Mouse (Mus musculus): ENCODE measurements at regions not wholly inside any gene's neighbourhood (a gene's known extent, or its start where the extent isn't known, plus 50 kb on each side); places are given as distances from the start of the nearest gene placed in this dataset.

GRCm38 (mm10) chr2:116772569-116772968, 105.9 kb upstream of the Tmco5 start:
- Histone ChIP-seq H3K27me3 (ENCODE audit: control insufficient read depth, insufficient read depth, low read length) (no peaks in the 10 kb centered on the region), H3K27ac (ENCODE audit: low read depth, low read length) (no peak overlapping the region), H3K9me3 (ENCODE audit: control insufficient read depth, low read length) (no peaks in the 10 kb centered on the region), H3K4me2 (ENCODE audit: low read depth, low read length) (no peak overlapping the region), H3K9ac (replicated peaks; ENCODE audit: low read depth, low read length) (no peak overlapping the region), H3K36me3 (ENCODE audit: control insufficient read depth, insufficient read depth, low read length) (no peaks in the 10 kb centered on the region), H3K4me3 (ENCODE audit: low read depth, low read length) (no peak overlapping the region), H3K4me1 (ENCODE audit: control insufficient read depth, insufficient read depth, low read length) (no peaks in the 10 kb centered on the region)
- ATAC-seq (ENCODE audit: low read depth), result no peak
- WGBS, result 85% methylated on average over 6 of the region's 6 CpGs

DNA sequence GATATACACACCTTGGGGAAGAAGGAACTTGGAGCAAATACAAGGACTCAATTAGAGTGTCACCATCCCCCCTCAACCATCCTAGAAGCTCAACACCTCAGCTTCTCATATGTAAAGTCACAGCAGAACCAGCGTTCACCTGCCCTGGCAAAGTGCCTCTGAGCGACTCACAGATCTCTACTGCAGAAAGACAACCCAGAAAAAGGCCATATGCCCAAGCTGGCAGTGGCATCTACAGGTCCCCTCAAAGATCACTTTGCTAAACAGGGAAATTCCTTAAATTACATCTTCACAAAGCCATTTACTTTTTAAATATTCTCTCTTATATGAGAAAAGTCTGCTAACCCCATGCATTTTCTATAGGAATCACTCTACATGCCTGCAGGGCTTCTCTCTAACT, 78.3 kb upstream of the Tmco5 start:
- Histone ChIP-seq H3K4me1 (ENCODE audit: control insufficient read depth, insufficient read depth, low read length) (no peaks in the 10 kb centered on the region), H3K9me3 (ENCODE audit: control insufficient read depth, low read length) (no peaks in the 10 kb centered on the region), H3K27ac (ENCODE audit: low read depth, low read length) (no peak overlapping the region), H3K27me3 (ENCODE audit: control insufficient read depth, insufficient read depth, low read length) (no peaks in the 10 kb centered on the region), H3K4me3 (ENCODE audit: low read depth, low read length) (no peak overlapping the region), H3K9ac (replicated peaks; ENCODE audit: low read depth, low read length) (no peak overlapping the region), H3K4me2 (ENCODE audit: low read depth, low read length) (no peak overlapping the region), H3K36me3 (ENCODE audit: control insufficient read depth, insufficient read depth, low read length) (no peaks in the 10 kb centered on the region)
- no peak for ATAC-seq (ENCODE audit: low read depth)
- WGBS, result 77% methylated on average over 2 of the region's 2 CpGs

DNA sequence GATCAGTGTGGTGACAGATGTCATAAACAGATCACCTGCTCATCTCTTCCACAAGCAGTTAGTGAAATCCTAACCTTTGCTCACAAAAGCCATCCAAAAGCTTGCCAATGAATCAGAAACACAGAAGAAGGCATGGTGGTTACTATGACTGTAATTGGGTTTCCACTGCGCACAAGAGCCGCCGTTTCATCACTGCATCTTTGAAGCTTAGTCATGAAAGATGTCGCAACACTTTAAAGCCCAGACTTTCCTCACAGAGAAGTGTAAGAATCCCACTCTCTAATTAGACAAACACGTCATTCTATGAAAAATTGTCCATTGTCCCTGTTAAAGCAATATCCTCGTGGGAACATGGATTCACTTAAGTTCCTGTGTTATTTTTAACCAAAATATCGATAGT, 76.9 kb upstream of the Tmco5 start:
- Histone ChIP-seq H3K4me1 (ENCODE audit: control insufficient read depth, insufficient read depth, low read length) (no peaks in the 10 kb centered on the region), H3K27ac (ENCODE audit: low read depth, low read length) (no peak overlapping the region), H3K9ac (replicated peaks; ENCODE audit: low read depth, low read length) (no peak overlapping the region), H3K36me3 (ENCODE audit: control insufficient read depth, insufficient read depth, low read length) (no peaks in the 10 kb centered on the region), H3K27me3 (ENCODE audit: control insufficient read depth, insufficient read depth, low read length) (no peaks in the 10 kb centered on the region), H3K4me2 (ENCODE audit: low read depth, low read length) (no peak overlapping the region), H3K4me3 (ENCODE audit: low read depth, low read length) (no peak overlapping the region), H3K9me3 (ENCODE audit: control insufficient read depth, low read length) (no peaks in the 10 kb centered on the region)
- no peak for ATAC-seq (ENCODE audit: low read depth)
- WGBS, result 90% methylated on average over 7 of the region's 7 CpGs

DNA sequence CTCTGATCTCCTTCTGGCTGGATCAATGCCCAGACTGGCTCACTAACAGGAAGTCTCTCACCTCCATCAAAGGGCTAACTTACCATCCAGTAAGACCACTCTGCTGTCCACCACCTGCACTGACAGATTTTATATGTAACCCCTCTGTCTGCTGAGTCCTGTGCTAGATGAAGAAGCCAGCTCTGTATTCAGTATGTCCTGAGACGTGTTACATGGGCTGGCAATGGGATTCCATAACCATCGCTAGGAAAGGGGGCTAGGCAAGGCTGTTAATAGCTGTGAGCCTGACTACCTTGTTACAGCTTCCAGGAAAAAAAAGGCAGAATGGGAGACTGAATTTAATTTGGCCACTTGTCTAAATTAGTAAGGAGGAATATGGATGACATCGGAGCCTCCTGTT, 71.3 kb upstream of the Tmco5 start:
- Histone ChIP-seq H3K9ac (replicated peaks; ENCODE audit: low read depth, low read length) (no peak overlapping the region), H3K27me3 (ENCODE audit: control insufficient read depth, insufficient read depth, low read length) (no peaks in the 10 kb centered on the region), H3K4me2 (ENCODE audit: low read depth, low read length) (no peak overlapping the region), H3K27ac (ENCODE audit: low read depth, low read length) (no peak overlapping the region), H3K4me1 (ENCODE audit: control insufficient read depth, insufficient read depth, low read length) (no peaks in the 10 kb centered on the region), H3K36me3 (ENCODE audit: control insufficient read depth, insufficient read depth, low read length) (no peaks in the 10 kb centered on the region), H3K4me3 (ENCODE audit: low read depth, low read length) (no peak overlapping the region), H3K9me3 (ENCODE audit: control insufficient read depth, low read length) (no peaks in the 10 kb centered on the region)
- no peak for ATAC-seq (ENCODE audit: low read depth)
- WGBS, result 74% methylated on average over 3 of the region's 3 CpGs

- H3K27me3 ChIP-seq (ENCODE audit: control insufficient read depth, insufficient read depth, low read length), result no peaks in the 10 kb centered on the region
- H3K27ac ChIP-seq (ENCODE audit: low read depth, low read length), result no peak overlapping the region
- ATAC-seq (ENCODE audit: low read depth), result no peak
- no peak overlapping the region for H3K9ac ChIP-seq (replicated peaks; ENCODE audit: low read depth, low read length)
- H3K9me3 ChIP-seq (ENCODE audit: control insufficient read depth, low read length), result no peaks in the 10 kb centered on the region
- no peaks in the 10 kb centered on the region for H3K36me3 ChIP-seq (ENCODE audit: control insufficient read depth, insufficient read depth, low read length)
- no peak overlapping the region for H3K4me3 ChIP-seq (ENCODE audit: low read depth, low read length)
- no peaks in the 10 kb centered on the region for H3K4me1 ChIP-seq (ENCODE audit: control insufficient read depth, insufficient read depth, low read length)
- no peak overlapping the region for H3K4me2 ChIP-seq (ENCODE audit: low read depth, low read length)
- WGBS, result 67% methylated on average over 7 of the region's 7 CpGs
Observed at GRCm38 (mm10) chr2:116807636-116808035, 70.9 kb upstream of the Tmco5 start.

- Histone ChIP-seq H3K4me3 (ENCODE audit: low read depth, low read length) (no peak overlapping the region), H3K27ac (ENCODE audit: low read depth, low read length) (no peak overlapping the region), H3K9me3 (ENCODE audit: control insufficient read depth, low read length) (no peaks in the 10 kb centered on the region), H3K4me2 (ENCODE audit: low read depth, low read length) (no peak overlapping the region), H3K4me1 (ENCODE audit: control insufficient read depth, insufficient read depth, low read length) (no peaks in the 10 kb centered on the region), H3K9ac (replicated peaks; ENCODE audit: low read depth, low read length) (no peak overlapping the region), H3K27me3 (ENCODE audit: control insufficient read depth, insufficient read depth, low read length) (no peaks in the 10 kb centered on the region), H3K36me3 (ENCODE audit: control insufficient read depth, insufficient read depth, low read length) (no peaks in the 10 kb centered on the region)
- ATAC-seq (ENCODE audit: low read depth), result no peak
- 78% methylated on average over 6 of the region's 6 CpGs for WGBS
Observed at GRCm38 (mm10) chr2:116808113-116808512, 70.4 kb upstream of the Tmco5 start.

- Histone ChIP-seq H3K4me2 (ENCODE audit: low read depth, low read length) (no peak overlapping the region), H3K9ac (replicated peaks; ENCODE audit: low read depth, low read length) (no peak overlapping the region), H3K4me1 (ENCODE audit: control insufficient read depth, insufficient read depth, low read length) (no peaks in the 10 kb centered on the region), H3K9me3 (ENCODE audit: control insufficient read depth, low read length) (no peaks in the 10 kb centered on the region), H3K27ac (ENCODE audit: low read depth, low read length) (no peak overlapping the region), H3K36me3 (ENCODE audit: control insufficient read depth, insufficient read depth, low read length) (no peaks in the 10 kb centered on the region), H3K27me3 (ENCODE audit: control insufficient read depth, insufficient read depth, low read length) (no peaks in the 10 kb centered on the region), H3K4me3 (ENCODE audit: low read depth, low read length) (no peak overlapping the region)
- 86% methylated on average over 8 of the region's 8 CpGs for WGBS
- no peak for ATAC-seq (ENCODE audit: low read depth)
Observed at GRCm38 (mm10) chr2:116808554-116808953, 69.9 kb upstream of the Tmco5 start.

GRCm38 (mm10) chr2:116810116-116810515, 68.4 kb upstream of the Tmco5 start:
- 91% methylated on average over 16 of the region's 16 CpGs for WGBS
- ATAC-seq (ENCODE audit: low read depth), result no peak
- no peaks in the 10 kb centered on the region for H3K27me3 ChIP-seq (ENCODE audit: control insufficient read depth, insufficient read depth, low read length)

GRCm38 (mm10) chr2:116812869-116813558, 65.5 kb upstream of the Tmco5 start:
- H3K4me3 ChIP-seq (ENCODE audit: low read depth, low read length), result no peak overlapping the region
- no peaks in the 10 kb centered on the region for H3K27me3 ChIP-seq (ENCODE audit: control insufficient read depth, insufficient read depth, low read length)
- no peak overlapping the region for H3K27ac ChIP-seq (ENCODE audit: low read depth, low read length)
- H3K4me1 ChIP-seq (ENCODE audit: control insufficient read depth, insufficient read depth, low read length), result no peaks in the 10 kb centered on the region
- no peaks in the 10 kb centered on the region for H3K36me3 ChIP-seq (ENCODE audit: control insufficient read depth, insufficient read depth, low read length)
- WGBS, result 32% methylated on average over 13 of the region's 13 CpGs
- H3K9ac ChIP-seq (replicated peaks; ENCODE audit: low read depth, low read length), result no peak overlapping the region
- H3K4me2 ChIP-seq (ENCODE audit: low read depth, low read length), result no peak overlapping the region
- no peaks in the 10 kb centered on the region for H3K9me3 ChIP-seq (ENCODE audit: control insufficient read depth, low read length)
- ATAC-seq (ENCODE audit: low read depth), result no peak

More at GRCm38 (mm10) chr2:116810116-116810515, 68.4 kb upstream of the Tmco5 start:
- H3K4me2 ChIP-seq (ENCODE audit: low read depth, low read length), result no peak overlapping the region
- H3K27ac ChIP-seq (ENCODE audit: low read depth, low read length), result no peak overlapping the region
- H3K9me3 ChIP-seq (ENCODE audit: control insufficient read depth, low read length), result no peaks in the 10 kb centered on the region
- no peak overlapping the region for H3K9ac ChIP-seq (replicated peaks; ENCODE audit: low read depth, low read length)
- no peaks in the 10 kb centered on the region for H3K4me1 ChIP-seq (ENCODE audit: control insufficient read depth, insufficient read depth, low read length)
- H3K36me3 ChIP-seq (ENCODE audit: control insufficient read depth, insufficient read depth, low read length), result no peaks in the 10 kb centered on the region
- H3K4me3 ChIP-seq (ENCODE audit: low read depth, low read length), result no peak overlapping the region
